In genomic region chr12:44451742-44452141, GRCm38 (mm10) we compare ENCODE assay signal across 16 mouse cellular contexts.
A peak's percentile ranks its signal among the peaks of the same experiment; 100 is the strongest.
DNase-seq lines count a peak whose midpoint lies in the region; ATAC-seq and TF ChIP-seq lines count a peak whose summit lies in the region.
"Had no signal": no experiment of that assay in that cellular context is flagged by ENCODE, and none has a peak within 500 bp of the region (broad histone marks: within the 10 kb centered on the region; RNA-seq: fewer than 3 reads in every experiment).

No protein-coding gene starts in this region.

- ATAC-seq in kidney, embryonic 14.5 days (ENCODE audit: low FRiP score, low TSS enrichment) = no peak
- ATAC-seq in hematopoietic stem cell, adult 5-6 weeks (replicated peaks in 1 of 2; ENCODE audit: insufficient read depth in 1 of 2, low FRiP score in 2 of 2, low TSS enrichment in 1 of 2, low read depth in 1 of 2, poor library complexity in 2 of 2, severe bottlenecking in 2 of 2) = peak; percentile 75 to 84; a peak in 3 of 4 replicates
- ATAC-seq in neural tube, embryonic 15.5 days (ENCODE audit: low FRiP score) = no peak
- ATAC-seq: forebrain, embryonic 15.5 days; Patski had no signal

- no peak overlapping the region for H3K4me2 ChIP-seq in kidney, embryonic 14.5 days (replicated peaks; ENCODE audit: low read depth, low read length)
- H3K4me2 ChIP-seq in neural tube, embryonic 15.5 days = no peak overlapping the region
- H3K4me2 ChIP-seq: embryonic facial prominence, embryonic 15.5 days; forebrain, embryonic 15.5 days; liver, embryonic 13.5 days had no signal

- no peaks in the 10 kb centered on the region for H3K36me3 ChIP-seq in kidney, embryonic 14.5 days (ENCODE audit: control insufficient read depth, insufficient read depth, low read length)
- H3K36me3 ChIP-seq in neural tube, embryonic 15.5 days = no peaks in the 10 kb centered on the region
- H3K36me3 ChIP-seq: embryonic facial prominence, embryonic 15.5 days; forebrain, embryonic 15.5 days; liver, embryonic 13.5 days had no signal

- no peak for TF ChIP-seq CTCF in cerebellum, adult 2 months (IDR thresholded peaks at IDR 0.05; ENCODE audit: borderline replicate concordance, insufficient read depth, low read depth, low read length)

- WGBS in cerebellum, adult 2 months = 84% methylated on average over 1 of the region's 1 CpGs
- 55% methylated on average over 1 of the region's 1 CpGs for WGBS in kidney, embryonic 14.5 days
- WGBS in neural tube, embryonic 15.5 days = 63% methylated on average over 1 of the region's 1 CpGs

- no peak for TF ChIP-seq POLR2A in cerebellum, adult 2 months (IDR thresholded peaks at IDR 0.05; ENCODE audit: borderline replicate concordance, insufficient read depth, low read length)

- no peaks in the 10 kb centered on the region for H3K9me3 ChIP-seq in kidney, embryonic 14.5 days (ENCODE audit: control insufficient read depth, low read length)
- H3K9me3 ChIP-seq in neural tube, embryonic 15.5 days (replicated peaks) = no peaks in the 10 kb centered on the region
- H3K9me3 ChIP-seq: embryonic facial prominence, embryonic 15.5 days; forebrain, embryonic 15.5 days; liver, embryonic 13.5 days had no signal

- H3K4me1 ChIP-seq in cerebellum, adult 2 months (ENCODE audit: control insufficient read depth, insufficient read depth, low read length) = no peaks in the 10 kb centered on the region
- no peaks in the 10 kb centered on the region for H3K4me1 ChIP-seq in kidney, embryonic 14.5 days (ENCODE audit: control insufficient read depth, insufficient read depth, low read length)
- H3K4me1 ChIP-seq in neural tube, embryonic 15.5 days = no peaks in the 10 kb centered on the region
- H3K4me1 ChIP-seq: embryonic facial prominence, embryonic 15.5 days; forebrain, embryonic 15.5 days; liver, embryonic 13.5 days had no signal

- no peak overlapping the region for H3K4me3 ChIP-seq in cerebellum, adult 2 months (replicated peaks; ENCODE audit: insufficient read depth, low read depth, low read length)
- H3K4me3 ChIP-seq in kidney, embryonic 14.5 days (ENCODE audit: low read length) = no peak overlapping the region
- no peak overlapping the region for H3K4me3 ChIP-seq in neural tube, embryonic 15.5 days (replicated peaks)
- H3K4me3 ChIP-seq: embryonic facial prominence, embryonic 15.5 days; forebrain, embryonic 15.5 days; liver, embryonic 13.5 days had no signal

- H3K27me3 ChIP-seq in cerebellum, adult 2 months (ENCODE audit: control insufficient read depth, insufficient read depth, low read length) = no peaks in the 10 kb centered on the region
- H3K27me3 ChIP-seq in kidney, embryonic 14.5 days (ENCODE audit: control insufficient read depth, insufficient read depth, low read length) = no peaks in the 10 kb centered on the region
- no peaks in the 10 kb centered on the region for H3K27me3 ChIP-seq in neural tube, embryonic 15.5 days (replicated peaks)
- H3K27me3 ChIP-seq: embryonic facial prominence, embryonic 15.5 days; forebrain, embryonic 15.5 days; liver, embryonic 13.5 days had no signal

- H3K9ac ChIP-seq in kidney, embryonic 14.5 days (ENCODE audit: low read depth, low read length) = no peak overlapping the region
- H3K9ac ChIP-seq in neural tube, embryonic 15.5 days (replicated peaks) = no peak overlapping the region
- H3K9ac ChIP-seq: embryonic facial prominence, embryonic 15.5 days; forebrain, embryonic 15.5 days; liver, embryonic 13.5 days had no signal

- DNase-seq in cerebellum, postnatal 14 days = peak; percentile 44 to 60
- no peak for DNase-seq in cerebellum, adult 2 months
- DNase-seq in kidney, adult 9 months = peak; percentile 32
- DNase-seq in A20 (ENCODE audit: low read depth, low spot score) = peak; percentile 5
- DNase-seq in urinary bladder, postnatal 25 days (ENCODE audit: low spot score) = no peak
- DNase-seq: adrenal gland, postnatal 14 days; cerebellum, adult 8-10 months; heart, postnatal 4 days; liver, embryonic 13.5 days; thymus, adult 18-20 months had no signal

- H3K27ac ChIP-seq in cerebellum, adult 2 months (ENCODE audit: insufficient read depth, low read length) = no peak overlapping the region
- H3K27ac ChIP-seq in kidney, embryonic 14.5 days (ENCODE audit: low read depth, low read length) = no peak overlapping the region
- H3K27ac ChIP-seq in neural tube, embryonic 15.5 days (replicated peaks) = no peak overlapping the region
- H3K27ac ChIP-seq: embryonic facial prominence, embryonic 15.5 days; forebrain, embryonic 15.5 days; liver, embryonic 13.5 days had no signal

Comparison
In these comparisons a context has a peak if more than half of its experiments do, and no peak if none do; other contexts are left out.
1. DNase-seq: peak in cerebellum, postnatal 14 days (2 of 2), kidney, adult 9 months (single experiment) and A20 (single experiment); none in cerebellum, adult 2 months (0 of 2) and urinary bladder, postnatal 25 days (single experiment).
2. ATAC-seq: peak in hematopoietic stem cell, adult 5-6 weeks (2 of 2); none in kidney, embryonic 14.5 days (single experiment) and neural tube, embryonic 15.5 days (single experiment).